Mouse (Mus musculus) urinary bladder, postnatal 25 days (tissue): Measurements from ENCODE around the gene Pllp.

Source experiments
- DNase-seq: peaks from one replicate; pipeline ENCODE4 v3.0.0; 2022; ENCODE audit warnings: low spot score

The Pllp gene

GRCm38 (mm10) chr8:94695994-94696384 lies at the start of gene Pllp:
Gene Pllp (minus strand): TSS chr8:94696278.
- DNase-seq = peak; percentile 37

- DNase-seq = no peak
Measured at GRCm38 (mm10) chr8:94745476-94746184, 49.6 kb upstream of the Pllp start, which contains the start of gene Ccl22. Gene Ccl22 (plus strand): TSS chr8:94745590.

GRCm38 (mm10) chr8:94744972-94745371 lies 48.9 kb upstream of the Pllp start:
- DNase-seq = no peak

- DNase-seq = no peak
Measured at GRCm38 (mm10) chr8:94744484-94744883, 48.4 kb upstream of the Pllp start.

DNA sequence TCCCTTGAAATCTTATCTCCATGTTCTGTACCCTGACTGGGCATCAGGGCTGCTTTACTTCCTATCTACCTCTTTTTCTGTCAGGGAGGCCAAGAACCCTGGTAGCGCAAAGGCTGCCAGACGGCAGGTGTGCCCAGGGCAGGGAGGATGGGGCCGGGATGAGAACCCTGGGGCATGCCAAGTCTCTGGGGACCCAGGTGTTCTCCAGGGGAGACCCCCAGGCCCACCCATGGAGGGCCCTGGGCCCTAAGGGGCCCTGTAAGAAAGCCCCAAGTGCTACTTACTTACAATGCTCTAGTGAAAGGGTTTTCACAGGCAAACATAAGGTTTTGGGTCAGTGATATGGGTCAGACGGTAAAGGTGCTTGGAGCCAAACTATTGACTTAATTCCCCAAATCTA lies 45.6 kb upstream of the Pllp start:
- no peak for DNase-seq

- no peak for DNase-seq
Measured at GRCm38 (mm10) chr8:94740591-94740990, 44.5 kb upstream of the Pllp start.

DNA sequence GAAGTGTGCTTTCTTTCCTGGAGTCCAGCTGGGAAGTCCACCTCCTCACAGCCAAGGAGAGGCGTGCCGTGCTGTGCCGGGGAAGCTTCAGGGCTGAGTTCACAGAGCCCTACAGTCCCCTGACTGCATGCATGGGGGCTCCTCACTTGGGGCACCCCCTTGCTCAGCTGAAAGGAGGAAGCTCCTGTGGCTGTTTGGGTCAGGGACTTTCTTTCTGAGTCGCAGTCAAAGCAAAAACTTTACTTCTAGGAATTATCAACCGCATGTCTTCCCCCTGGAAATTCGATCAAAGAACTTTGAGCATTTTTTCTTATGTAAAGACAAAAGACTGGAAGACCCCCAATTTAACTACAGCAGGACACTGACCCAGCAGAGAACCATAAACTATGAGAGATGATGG lies 43.8 kb upstream of the Pllp start:
- no peak for DNase-seq

- peak; percentile 10 for DNase-seq
Measured at GRCm38 (mm10) chr8:94735426-94736094, 39.5 kb upstream of the Pllp start.

DNA sequence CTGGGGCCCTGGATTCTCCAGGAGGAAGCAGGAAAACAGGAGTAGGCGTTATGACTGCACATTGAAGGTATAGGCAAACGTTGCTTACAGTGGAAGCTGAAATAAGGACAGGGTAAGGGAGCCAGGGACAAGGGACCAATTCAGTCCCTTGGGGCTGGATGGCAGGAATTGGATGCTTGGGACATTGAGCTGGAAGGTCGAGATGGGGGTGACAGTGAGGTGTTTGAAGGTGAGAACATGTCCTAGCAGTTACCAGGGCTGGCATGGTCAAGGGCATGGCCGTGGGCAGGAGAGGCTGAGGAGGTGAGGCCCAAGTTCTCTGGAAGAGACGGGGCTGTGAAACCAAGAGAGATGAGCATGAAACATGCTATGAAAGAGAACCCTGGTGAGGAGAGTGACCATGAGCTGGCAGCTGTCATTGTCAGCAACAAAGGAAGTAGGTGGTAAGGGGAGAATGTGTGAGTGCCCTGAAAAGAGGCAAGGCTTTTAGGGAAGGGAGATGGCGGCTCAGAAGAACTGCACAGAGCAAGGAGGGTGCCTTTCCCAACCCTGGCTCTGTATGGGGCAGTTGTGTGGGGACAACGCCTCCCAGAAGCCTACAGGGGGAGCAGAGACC lies 38.8 kb upstream of the Pllp start:
- no peak for DNase-seq

DNA sequence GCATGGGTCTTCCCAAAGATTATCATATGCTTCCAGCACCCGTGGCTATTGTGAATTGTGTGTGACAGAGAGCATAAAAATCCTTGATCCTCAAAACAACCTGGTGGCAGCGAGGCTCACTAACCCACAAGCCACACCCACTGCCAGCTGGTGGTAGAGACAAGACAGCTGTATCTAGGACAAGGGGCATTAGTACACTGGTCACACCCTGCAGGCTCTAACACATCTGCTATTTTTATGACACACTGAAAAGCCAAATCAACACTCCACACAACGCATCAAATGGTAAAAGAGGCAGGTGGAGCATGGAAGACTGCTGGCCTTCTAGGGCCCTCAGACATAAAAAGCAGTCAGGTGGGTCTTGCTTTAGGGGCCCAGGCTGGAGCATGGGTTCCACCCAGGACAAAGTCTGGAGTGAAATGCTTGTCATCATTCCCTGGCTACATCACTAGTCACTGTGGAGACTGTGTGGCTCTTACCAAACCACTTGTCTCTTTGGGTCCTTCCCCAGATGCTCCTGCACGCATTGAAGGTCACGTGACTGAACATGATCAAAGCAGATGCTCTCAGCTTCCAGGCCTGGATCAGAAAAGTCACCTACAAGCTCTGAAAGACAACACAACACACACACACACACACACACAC lies 37.9 kb upstream of the Pllp start:
- DNase-seq = no peak

DNA sequence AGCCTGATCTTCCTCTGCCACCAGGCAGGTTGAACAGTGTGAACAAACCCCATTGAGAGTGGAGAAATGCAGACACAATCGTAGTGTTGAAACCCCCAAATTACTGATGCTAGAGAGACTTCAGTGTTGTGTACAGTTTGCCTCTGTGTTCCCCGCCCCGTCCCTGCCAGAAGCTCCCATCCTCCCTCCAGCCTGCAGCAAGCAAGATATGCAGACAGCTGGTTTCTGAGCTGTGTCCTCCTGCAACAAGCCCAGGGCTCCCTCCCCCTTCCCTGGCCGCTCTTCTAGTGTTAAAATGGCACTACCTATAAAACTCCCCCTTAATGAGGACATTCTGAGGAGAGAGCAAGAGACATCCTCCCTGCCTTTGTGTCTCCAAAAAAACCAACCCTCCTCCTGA lies 33.2 kb upstream of the Pllp start:
- DNase-seq = no peak

GRCm38 (mm10) chr8:94725998-94726397 lies 29.9 kb upstream of the Pllp start:
- no peak for DNase-seq

DNA sequence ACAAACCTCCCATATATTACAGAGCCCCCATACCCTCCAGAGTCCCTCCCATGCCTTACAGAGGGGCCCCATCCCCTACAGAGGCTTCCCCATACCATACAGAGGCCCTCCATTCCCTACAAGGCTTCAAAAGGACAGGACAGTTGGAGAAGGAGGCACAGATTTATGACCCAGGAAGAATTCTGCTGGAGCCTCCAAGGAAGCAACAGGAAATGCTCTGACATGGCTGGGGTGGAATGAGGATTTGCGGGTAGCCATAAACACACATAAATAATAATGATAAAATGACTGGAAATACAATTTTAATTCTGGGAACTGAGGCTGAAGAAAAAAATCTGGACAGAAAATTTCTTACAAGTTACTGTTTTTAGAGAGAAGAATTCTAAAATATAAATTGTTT lies 20.8 kb upstream of the Pllp start:
- DNase-seq = no peak

DNA sequence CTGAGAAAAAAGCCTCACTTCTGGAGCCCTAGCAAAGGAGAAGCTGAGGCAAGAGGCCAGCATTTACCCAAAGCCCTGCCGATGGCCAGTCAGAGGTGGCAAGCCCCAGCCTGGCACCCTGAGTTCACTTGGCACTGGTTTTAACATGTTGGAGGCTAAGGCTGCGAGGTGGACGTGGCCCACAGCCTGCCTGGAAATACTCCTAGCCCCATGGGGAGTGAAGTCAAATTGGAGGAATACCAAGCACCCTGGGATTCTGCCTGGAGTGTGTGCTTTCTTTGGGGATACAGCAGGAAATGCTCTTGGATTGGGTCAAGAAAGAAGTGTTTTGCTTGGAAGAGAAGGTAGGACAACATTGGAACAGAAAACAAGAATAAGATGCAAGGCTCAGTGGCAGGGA lies 19.8 kb upstream of the Pllp start:
- DNase-seq = no peak

GRCm38 (mm10) chr8:94714556-94714955 lies 18.5 kb upstream of the Pllp start:
- no peak for DNase-seq

DNA sequence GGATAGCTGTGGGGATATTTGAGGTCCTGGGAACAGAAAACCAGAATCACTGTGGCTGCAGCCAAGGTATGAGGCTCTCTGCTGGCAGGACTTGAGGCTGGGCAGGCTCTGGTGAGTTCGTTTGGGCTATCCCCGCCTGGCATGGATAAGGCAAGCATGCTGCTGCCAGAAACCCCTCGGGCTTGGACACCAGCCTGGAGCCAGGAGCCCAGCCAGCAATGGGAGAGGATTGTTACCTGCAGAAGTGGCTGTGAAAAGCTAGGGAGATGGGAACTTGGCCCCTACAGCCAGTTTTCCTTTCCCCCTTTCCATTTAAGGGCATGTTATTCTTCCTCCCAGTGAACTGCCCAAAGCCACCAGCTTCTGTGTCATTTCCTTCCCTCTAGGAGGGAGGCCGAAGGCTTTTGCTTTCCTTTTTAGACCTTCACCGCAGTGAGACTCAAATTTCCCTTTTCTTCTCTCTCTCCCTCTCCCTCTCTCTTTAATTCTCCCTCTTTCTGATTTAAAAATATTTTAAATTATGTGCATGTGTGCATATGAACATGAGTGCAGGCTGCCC lies 15.2 kb upstream of the Pllp start:
- no peak for DNase-seq

DNA sequence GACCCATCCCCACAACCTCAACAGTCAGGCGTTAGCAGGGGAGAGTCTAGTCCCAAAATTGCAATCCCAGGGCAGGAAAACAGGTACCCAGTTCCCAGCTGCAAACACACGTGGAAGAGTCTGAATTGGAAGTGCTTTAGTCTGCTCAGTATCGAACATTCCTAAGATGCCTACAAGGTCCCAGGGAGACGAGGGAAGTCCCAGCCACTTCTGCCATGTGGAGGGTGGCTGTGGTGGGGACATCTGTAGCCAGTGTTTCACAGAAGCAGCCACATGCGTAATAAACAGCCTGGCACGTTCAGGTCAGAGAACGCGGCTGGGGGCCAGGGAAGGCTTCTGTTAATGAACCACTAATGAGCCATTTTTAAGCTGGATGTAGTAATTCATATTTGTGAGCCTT lies 14.3 kb upstream of the Pllp start:
- no peak for DNase-seq

DNA sequence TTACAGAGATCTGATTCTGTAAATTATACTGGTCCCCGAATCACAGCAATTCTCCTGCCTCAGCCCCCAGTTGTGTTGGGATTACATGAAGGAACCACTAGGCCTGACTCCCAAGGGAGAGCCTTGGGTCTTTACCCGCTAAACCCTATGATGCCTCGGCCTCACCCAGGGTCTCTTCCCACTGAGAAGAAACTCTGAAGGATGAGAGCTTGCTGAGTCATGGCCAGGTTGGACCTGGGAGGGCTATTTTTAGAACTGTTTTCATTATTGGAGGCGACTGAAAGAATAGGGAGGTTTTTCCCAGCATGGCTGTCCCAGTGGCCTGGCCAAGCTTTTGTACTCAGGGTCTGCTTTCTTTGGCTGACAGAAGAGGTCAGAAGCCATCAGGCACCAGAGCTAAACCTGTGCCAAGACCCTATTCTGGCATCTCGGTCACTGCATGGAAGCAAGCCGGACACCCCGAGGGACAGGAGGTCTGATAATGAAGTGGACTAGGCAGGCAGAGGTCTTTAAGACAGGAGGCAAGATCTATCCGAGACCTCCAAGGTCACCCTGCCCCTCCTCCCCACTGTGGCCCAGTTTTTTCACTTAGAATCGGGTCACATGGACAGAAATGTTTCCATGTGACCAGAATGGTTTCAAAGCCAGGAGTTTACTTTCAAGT lies 10.8 kb upstream of the Pllp start:
- no peak for DNase-seq

DNA sequence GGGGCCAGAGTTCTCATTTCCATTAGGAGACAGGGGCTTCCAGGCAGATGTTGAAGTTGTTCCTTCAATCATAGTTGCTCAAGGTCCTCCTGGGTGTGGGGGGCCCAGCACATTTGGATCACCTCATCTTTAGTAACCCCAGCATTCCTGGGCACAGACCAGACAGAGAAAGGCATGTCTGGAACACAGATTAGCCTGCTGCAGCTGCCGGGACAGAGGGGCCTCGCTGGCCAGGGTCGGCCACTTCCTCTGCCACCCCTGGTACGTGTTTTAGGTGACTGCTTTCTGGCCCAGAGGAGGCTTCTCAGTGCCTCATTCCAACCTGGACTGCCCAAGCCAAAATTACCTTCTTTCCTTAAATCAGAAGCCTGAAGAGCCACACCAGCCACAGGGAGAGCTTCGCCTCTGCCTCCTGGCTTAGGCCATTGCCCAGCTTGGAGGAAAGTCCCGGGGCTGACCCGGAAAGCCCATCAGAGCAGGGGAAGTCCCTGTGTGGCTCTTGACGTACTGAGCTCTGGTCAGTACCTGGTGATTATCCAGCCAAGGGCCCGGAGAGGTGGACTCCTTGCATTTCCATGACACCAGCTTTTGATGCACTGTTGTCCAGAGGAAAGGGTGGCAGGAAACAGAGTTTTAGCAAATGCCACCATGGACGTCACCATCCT lies 9.6 kb upstream of the Pllp start:
- no peak for DNase-seq

DNA sequence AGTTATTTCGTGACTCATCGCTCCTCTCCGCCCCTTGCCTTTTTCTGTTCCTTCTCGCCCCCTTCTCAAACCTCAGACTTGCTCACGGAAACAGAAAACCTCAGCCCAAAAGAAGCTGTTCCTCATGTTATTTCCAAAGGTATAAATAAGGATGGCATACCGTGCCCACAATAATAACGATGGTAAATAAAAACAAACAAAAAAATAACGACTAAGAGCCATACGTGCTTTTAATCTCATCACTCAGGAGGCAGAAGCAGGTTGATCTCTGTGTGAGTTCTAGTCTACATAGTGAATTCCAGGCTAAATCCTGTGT lies 8.5 kb upstream of the Pllp start:
- no peak for DNase-seq

DNA sequence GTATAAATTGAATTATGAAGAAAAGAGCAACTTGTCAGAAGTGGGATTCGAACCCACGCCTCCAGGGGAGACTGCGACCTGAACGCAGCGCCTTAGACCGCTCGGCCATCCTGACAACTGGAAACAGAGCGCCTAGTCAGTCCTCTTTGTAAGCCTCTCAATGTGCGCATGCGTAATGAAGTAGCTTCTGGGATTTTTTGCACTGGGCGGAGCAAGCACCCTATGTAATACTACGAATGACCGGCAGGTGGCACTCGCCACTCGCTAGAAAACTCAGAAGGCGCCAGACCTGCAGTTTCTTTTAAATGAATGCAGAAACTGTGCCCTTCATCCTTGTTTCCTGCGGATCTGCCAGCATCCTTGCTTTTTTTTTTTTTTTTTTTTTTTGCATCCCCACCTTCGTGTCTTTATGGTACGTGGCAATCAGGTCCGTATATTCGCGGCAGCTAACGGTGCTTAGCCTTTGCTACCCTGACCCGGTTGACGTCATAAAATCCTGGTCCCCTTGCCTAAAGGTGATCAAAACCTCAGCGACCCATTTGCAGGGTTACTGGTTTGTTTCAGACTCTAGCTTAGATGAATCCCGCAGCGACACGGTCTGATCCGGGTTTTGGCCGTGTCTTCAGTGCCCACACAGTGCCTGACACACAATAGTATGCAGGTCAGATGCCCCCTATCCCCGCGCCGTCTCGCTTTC lies 8.0 kb upstream of the Pllp start:
- peak; percentile 99 for DNase-seq
